Mouse (Mus musculus) testis, adult 2 months (tissue): ENCODE results near the gene N4bp3.

ENCODE experiments used
- CTCF ChIP-seq: fragments of 200-500 bp; IDR thresholded peaks from 2 replicates; pipeline ENCODE4 v1.5.1; 2012; ENCODE audit warnings: low read depth, mild to moderate bottlenecking, inconsistent platforms, low read length, moderate library complexity; ENCODE audit not compliant: control insufficient read depth, insufficient read depth, insufficient replicate concordance
- POLR2A ChIP-seq: fragments of 200-500 bp; IDR thresholded peaks from 2 replicates; pipeline ENCODE4 v1.6.1; 2012; ENCODE audit warnings: low read depth, mild to moderate bottlenecking, inconsistent platforms, low read length, moderate library complexity; ENCODE audit not compliant: control insufficient read depth

GRCm38 (mm10) chr11:51675386-51675785 lies 24.7 kb upstream of the N4bp3 start:
- TF ChIP-seq CTCF, result no peak
- no peak for TF ChIP-seq POLR2A
